Mouse (Mus musculus) CH12.LX (cell line): ENCODE data around the gene Pxk. TPM values are rescaled to one million over a fixed set of nuclear protein-coding genes. Genes with fewer than 3 reads are reported as not detected.

Source experiments
- DNase-seq: peaks from one replicate; pipeline ENCODE4 v3.0.0-alpha.2; 2013; ENCODE audit errors: extremely low read depth
- H3K27ac ChIP-seq: 2 replicates; pipeline ENCODE4 v1.5.1; 2012; ENCODE audit warnings: low read depth, mild to moderate bottlenecking, control low read depth, moderate library complexity; ENCODE audit not compliant: insufficient read depth
- H3K27me3 ChIP-seq: replicated peaks from 2 replicates; pipeline ENCODE3; 2012; ENCODE audit warnings: inconsistent platforms
- H3K36me3 ChIP-seq, 2 experiments: replicated peaks in 1 of 2; 2 replicates each; pipeline versions ENCODE3 to v1.6.1; 2012; ENCODE audit warnings: inconsistent platforms in 1 of 2, low read length in 1 of 2, mild to moderate bottlenecking in 1 of 2, mixed read lengths in 1 of 2, moderate library complexity in 1 of 2; ENCODE audit not compliant: control insufficient read depth in 1 of 2, insufficient read depth in 1 of 2
- H3K4me1 ChIP-seq, 2 experiments: 2 replicates each; pipeline ENCODE4 v1.6.1; 2012; ENCODE audit warnings: inconsistent platforms in 1 of 2, moderate library complexity in 1 of 2; ENCODE audit not compliant: insufficient read depth in 2 of 2, control insufficient read depth in 1 of 2
- H3K4me2 ChIP-seq: 2 replicates; pipeline ENCODE4 v1.6.1; 2012; ENCODE audit warnings: low read depth, mild to moderate bottlenecking, control low read depth; ENCODE audit not compliant: poor library complexity, insufficient read depth, severe bottlenecking
- H3K4me3 ChIP-seq, 3 experiments: fragments of 150-350 bp in 1 of 3; sonication (generic) in 1 of 3; replicated peaks in 1 of 3; 2 replicates each; pipeline versions ENCODE3 to v1.5.1; 2011 to 2012; ENCODE audit warnings: low read depth in 2 of 3, low read length in 2 of 3, mild to moderate bottlenecking in 2 of 3, moderate library complexity in 2 of 3, control low read depth in 1 of 3, improper control_type of control experiment in 1 of 3, inconsistent platforms in 1 of 3, mixed read lengths in 1 of 3; ENCODE audit not compliant: poor library complexity in 1 of 3
- H3K79me2 ChIP-seq: replicated peaks from 2 replicates; pipeline ENCODE4 v1.6.1; 2012; ENCODE audit warnings: mild to moderate bottlenecking, moderate library complexity; ENCODE audit not compliant: control insufficient read depth, poor library complexity, insufficient read depth, severe bottlenecking; ENCODE audit errors: extremely low read depth
- H3K9ac ChIP-seq: 2 replicates; pipeline ENCODE4 v1.6.1; 2012; ENCODE audit warnings: low read depth, mild to moderate bottlenecking, control low read depth, moderate library complexity; ENCODE audit not compliant: insufficient read depth
- H3K9me3 ChIP-seq: replicated peaks from 2 replicates; pipeline ENCODE3; 2012; ENCODE audit warnings: low read length, inconsistent platforms, mixed read lengths
- BHLHE40 ChIP-seq: IDR thresholded peaks from 2 replicates; pipeline ENCODE4 v1.6.1; 2011; ENCODE audit warnings: mild to moderate bottlenecking, low read depth, low read length, improper control_type of control experiment
- E2F4 ChIP-seq: IDR thresholded peaks from 2 replicates; pipeline ENCODE4 v1.6.1; 2011; ENCODE audit warnings: low read depth, low read length, improper control_type of control experiment; ENCODE audit not compliant: insufficient replicate concordance
- ETS1 ChIP-seq: conservative IDR thresholded peaks from 2 replicates; pipeline ENCODE4 v1.6.1; 2012; ENCODE audit warnings: low read depth, mild to moderate bottlenecking, inconsistent platforms, low read length, improper control_type of control experiment, moderate library complexity
- HCFC1 ChIP-seq: IDR thresholded peaks from 2 replicates; pipeline ENCODE4 v1.6.1; 2012; ENCODE audit warnings: low read depth, mild to moderate bottlenecking, inconsistent platforms, low read length, improper control_type of control experiment
- IRF4 ChIP-seq: IDR thresholded peaks from 2 replicates; pipeline ENCODE4 v1.6.1; 2014; ENCODE audit warnings: low read depth, mild to moderate bottlenecking, inconsistent platforms, low read length, improper control_type of control experiment
- JUN ChIP-seq: IDR thresholded peaks from 2 replicates; pipeline ENCODE4 v1.6.1; 2011; ENCODE audit warnings: low read depth, mild to moderate bottlenecking, low read length, improper control_type of control experiment, moderate library complexity; ENCODE audit not compliant: insufficient read depth
- JUND ChIP-seq: conservative IDR thresholded peaks from 2 replicates; pipeline ENCODE4 v1.6.1; 2011; ENCODE audit warnings: low read depth, low read length, improper control_type of control experiment
- MAX ChIP-seq: IDR thresholded peaks from 2 replicates; pipeline ENCODE4 v1.6.1; 2011; ENCODE audit warnings: low read length, improper control_type of control experiment
- MAZ ChIP-seq: IDR thresholded peaks from 2 replicates; pipeline ENCODE4 v1.6.1; 2012; ENCODE audit warnings: low read depth, mild to moderate bottlenecking, inconsistent platforms, low read length, improper control_type of control experiment, moderate library complexity
- MEF2A ChIP-seq: IDR thresholded peaks from 2 replicates; pipeline ENCODE4 v1.6.1; 2014; ENCODE audit warnings: low read depth, mild to moderate bottlenecking, inconsistent platforms, low read length, improper control_type of control experiment, borderline replicate concordance
- MXI1 ChIP-seq: IDR thresholded peaks from 2 replicates; pipeline ENCODE4 v1.6.1; 2011; ENCODE audit warnings: mild to moderate bottlenecking, low read depth, low read length, improper control_type of control experiment
- NELFE ChIP-seq: IDR thresholded peaks from 2 replicates; pipeline ENCODE4 v1.6.1; 2011; ENCODE audit warnings: low read depth, low read length, improper control_type of control experiment
- NRF1 ChIP-seq: IDR thresholded peaks from 2 replicates; pipeline ENCODE4 v1.6.1; 2014; ENCODE audit warnings: low read depth, mild to moderate bottlenecking, inconsistent platforms, low read length, improper control_type of control experiment, moderate library complexity
- POLR2A ChIP-seq: IDR thresholded peaks from 2 replicates; pipeline ENCODE4 v1.6.1; 2011; ENCODE audit warnings: low read depth, mild to moderate bottlenecking, improper control_type of control experiment, low read length
- POLR2AphosphoS2 ChIP-seq: IDR thresholded peaks from 2 replicates; pipeline ENCODE4 v1.6.1; 2011; ENCODE audit warnings: low read depth, low read length, improper control_type of control experiment
- RAD21 ChIP-seq: IDR thresholded peaks from 2 replicates; pipeline ENCODE4 v1.6.1; 2011; ENCODE audit warnings: low read depth, mild to moderate bottlenecking, low read length, improper control_type of control experiment, moderate library complexity
- RCOR1 ChIP-seq: conservative IDR thresholded peaks from 2 replicates; pipeline ENCODE4 v1.6.1; 2012; ENCODE audit warnings: low read depth, mild to moderate bottlenecking, inconsistent platforms, low read length, improper control_type of control experiment
- TBP ChIP-seq: conservative IDR thresholded peaks from 2 replicates; pipeline ENCODE4 v1.6.1; 2011; ENCODE audit warnings: low read depth, low read length, improper control_type of control experiment
- TCF12 ChIP-seq: IDR thresholded peaks from 2 replicates; pipeline ENCODE4 v1.6.1; 2014; ENCODE audit warnings: low read depth, mild to moderate bottlenecking, inconsistent platforms, low read length, improper control_type of control experiment
- USF2 ChIP-seq: conservative IDR thresholded peaks from 2 replicates; pipeline ENCODE4 v1.6.1; 2011; ENCODE audit warnings: low read depth, low read length, improper control_type of control experiment
- ZC3H11A ChIP-seq: IDR thresholded peaks from 2 replicates; pipeline ENCODE4 v1.6.1; 2012; ENCODE audit warnings: low read depth, mild to moderate bottlenecking, inconsistent platforms, low read length, improper control_type of control experiment
- ZNF384 ChIP-seq: IDR thresholded peaks from 2 replicates; pipeline ENCODE4 v1.6.1; 2012; ENCODE audit warnings: low read depth, low read length, improper control_type of control experiment, inconsistent platforms
- dilution Hi-C: fragments of 300-500 bp; cut with MboI; formaldehyde crosslinking; loops from 2 replicates; pipeline ENCODE4 v1.14.3; 2020; ENCODE audit warnings: low sequenced_read_pairs; ENCODE audit not compliant: extremely low pct_unique_long_range_greater_than_20kb, extremely low pct_ligation_motif_present
- in situ Hi-C: fragments of 300-500 bp; cut with MboI; formaldehyde crosslinking; loops from 3 replicates; pipeline ENCODE4 v1.14.3; 2019; ENCODE audit warnings: low sequenced_read_pairs, low pct_ligation_motif_present, low pct_unique_long_range_greater_than_20kb, mixed read lengths
- polyA plus RNA-seq: library from polyadenylated mRNA; unstranded; fragments of >175 nt; gene quantifications from 2 replicates; pipeline ENCODE4 v1.2.1, GENCODE M21; 2012; ENCODE audit warnings: low read depth; ENCODE audit not compliant: insufficient read length
- total RNA-seq, 2 experiments: library from RNA; depleted of rRNA; stranded (reverse); fragments of 300-350 nt in 1 of 2; fragments of >200 nt in 1 of 2; gene quantifications; 2 replicates each; pipeline ENCODE4 v1.2.3; 2012 to 2014

Gene Pxk
- total and polyA plus RNA-seq, 3 experiments: 11.7 to 55.7 (median 28.9) TPM

GRCm38 (mm10) chr14:8052661-8053060 is 45.4 kb upstream of the Pxk start:
- Histone ChIP-seq H3K9ac (no peak overlapping the region), H3K79me2 (0 out of 2 replicates have a peak, but pooled peaks cover 3% of the 10 kb centered on the region), H3K4me3 (no peak overlapping the region), H3K4me1 (peaks cover 10 to 35% of the 10 kb centered on the region in 2 experiments), H3K27ac (no peak overlapping the region), H3K27me3 (no peaks in the 10 kb centered on the region), H3K36me3 (peaks cover 40 to 78% of the 10 kb centered on the region in 2 experiments), H3K9me3 (no peaks in the 10 kb centered on the region), H3K4me2 (no peak overlapping the region)
- dilution Hi-C loops (no loop called here), in situ Hi-C loops (no loop called here)
- no peak for TF ChIP-seq JUN
- no peak for TF ChIP-seq POLR2A
- TF ChIP-seq TBP: no peak
- TF ChIP-seq ZNF384: no peak
- DNase-seq: no peak

DNA sequence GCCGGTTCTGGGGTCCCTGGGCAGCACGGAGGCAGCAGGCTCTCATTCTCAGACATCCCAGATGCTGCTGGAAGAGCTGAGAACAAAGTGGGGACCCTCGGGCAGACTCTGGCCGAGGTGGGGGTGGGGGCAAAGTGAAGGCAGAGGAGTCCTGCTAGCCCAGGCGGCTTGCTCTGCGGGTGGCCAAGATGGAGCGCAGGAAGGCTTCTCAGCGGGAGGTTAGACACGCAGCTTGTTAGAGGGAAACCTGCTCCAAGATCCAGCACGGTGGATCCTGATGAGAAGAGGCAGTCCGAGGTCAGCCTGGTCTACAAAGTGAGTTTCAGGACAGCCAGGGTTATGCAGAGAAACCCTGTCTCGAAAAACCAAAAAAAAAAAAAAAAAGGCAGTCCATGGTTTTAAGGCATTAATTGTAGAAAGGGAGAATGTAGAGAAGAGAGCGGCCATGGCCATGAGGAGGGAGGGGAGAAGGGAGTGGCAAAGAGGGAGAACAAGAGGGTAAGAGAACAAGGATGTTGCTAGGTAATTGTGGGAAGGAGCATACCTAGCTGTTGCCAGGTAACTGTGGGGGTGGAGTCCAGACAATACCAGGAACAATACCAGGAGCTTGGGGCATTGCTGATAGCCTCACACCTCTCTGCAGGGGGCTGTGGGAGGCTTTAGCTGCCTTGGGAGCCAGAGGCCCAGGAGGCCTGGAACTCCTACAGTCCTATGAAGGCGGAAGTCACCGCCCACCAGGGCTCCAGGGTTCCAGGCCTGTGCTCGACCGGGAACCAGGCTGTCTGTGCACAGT is 43.5 kb upstream of the Pxk start:
- DNase-seq: no peak
- H3K9ac ChIP-seq: no peak overlapping the region
- H3K4me3 ChIP-seq: no peak overlapping the region

DNA sequence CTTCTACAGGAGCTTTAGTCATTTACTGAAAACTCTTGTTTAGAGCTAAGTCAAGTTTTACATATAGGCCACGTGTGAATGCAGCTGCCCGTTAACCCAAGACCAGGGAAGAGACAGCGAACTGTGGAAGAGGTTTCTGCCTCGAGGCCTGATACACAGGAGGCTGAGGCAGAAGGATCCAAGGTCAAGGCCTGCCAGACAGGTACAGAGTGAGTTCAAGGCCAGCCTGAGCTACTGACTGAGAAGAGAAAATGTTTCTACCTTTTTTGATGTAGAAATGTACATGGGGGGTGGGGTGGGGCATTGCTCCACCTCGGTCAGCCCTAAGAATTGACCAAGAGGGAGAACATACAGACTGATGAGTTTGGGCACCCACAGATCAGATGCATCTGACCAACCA is 41.9 kb upstream of the Pxk start:
- H3K4me3 ChIP-seq: no peak overlapping the region
- no peak overlapping the region for H3K9ac ChIP-seq
- peaks cover 25 to 58% of the 10 kb centered on the region in 2 experiments for H3K36me3 ChIP-seq
- H3K9me3 ChIP-seq: no peaks in the 10 kb centered on the region
- dilution Hi-C loops (no loop called here), in situ Hi-C loops (no loop called here)
- H3K27me3 ChIP-seq: no peaks in the 10 kb centered on the region
- TF ChIP-seq E2F4 (no peak), NELFE (no peak), MXI1 (no peak), HCFC1 (no peak), JUND (no peak), ETS1 (no peak), TCF12 (no peak), IRF4 (no peak), ZC3H11A (no peak), MEF2A (no peak), TBP (no peak), NRF1 (no peak), MAX (no peak), USF2 (no peak), BHLHE40 (no peak), POLR2AphosphoS2 (no peak), MAZ (no peak)
- H3K4me2 ChIP-seq: no peak overlapping the region
- H3K4me1 ChIP-seq: peaks cover 0 to 9% of the 10 kb centered on the region in 2 experiments; a peak in 2 of 4 replicates
- DNase-seq: no peak
- H3K79me2 ChIP-seq: 0 out of 2 replicates have a peak, but pooled peaks cover 1% of the 10 kb centered on the region
- H3K27ac ChIP-seq: no peak overlapping the region

More for the DNA sequence above, 43.5 kb upstream of the Pxk start:
- dilution Hi-C loops: no loop called here
- Histone ChIP-seq H3K4me1 (peaks cover 7 to 17% of the 10 kb centered on the region in 2 experiments), H3K4me2 (no peak overlapping the region), H3K27me3 (no peaks in the 10 kb centered on the region), H3K27ac (no peak overlapping the region), H3K79me2 (0 out of 2 replicates have a peak, but pooled peaks cover 3% of the 10 kb centered on the region), H3K9me3 (no peaks in the 10 kb centered on the region)
- in situ Hi-C loops: no loop called here
- no peak for TF ChIP-seq RCOR1
- no peak for TF ChIP-seq MAZ
- no peak for TF ChIP-seq MEF2A
- TF ChIP-seq JUN: no peak
- TF ChIP-seq IRF4: no peak
- no peak for TF ChIP-seq TCF12
- no peak for TF ChIP-seq RAD21
- no peak for TF ChIP-seq NRF1
- TF ChIP-seq NELFE: no peak
- no peak for TF ChIP-seq JUND
- TF ChIP-seq MXI1: no peak
- TF ChIP-seq, all 38 proteins: peak for 0
- peaks cover 34 to 70% of the 10 kb centered on the region in 2 experiments for H3K36me3 ChIP-seq
